Mouse (Mus musculus) erythroblast, embryonic 14.5 days (primary cell): ENCODE measurements at regions not wholly inside any gene's neighbourhood (a gene's known extent, or its start where the extent isn't known, plus 50 kb on each side); places are given as distances from the start of the nearest gene placed in this dataset.

ENCODE experiments used
- H3K27me3 ChIP-seq: 2 replicates; pipeline ENCODE4 v1.6.1; 2012; ENCODE audit warnings: inconsistent platforms; ENCODE audit not compliant: control insufficient read depth
- H3K36me3 ChIP-seq: 2 replicates; pipeline ENCODE4 v1.6.1; 2012; ENCODE audit warnings: mild to moderate bottlenecking, inconsistent platforms; ENCODE audit not compliant: control insufficient read depth
- H3K4me1 ChIP-seq: 2 replicates; pipeline ENCODE4 v1.6.1; 2012; ENCODE audit warnings: inconsistent platforms; ENCODE audit not compliant: control insufficient read depth
- H3K4me3 ChIP-seq: replicated peaks from 2 replicates; pipeline ENCODE3; 2012; ENCODE audit warnings: moderate library complexity, mild to moderate bottlenecking, inconsistent platforms
- H3K9me3 ChIP-seq: 2 replicates; pipeline ENCODE4 v1.6.1; 2012; ENCODE audit warnings: low read length, inconsistent platforms, mixed read lengths; ENCODE audit not compliant: control insufficient read depth
- GATA1 ChIP-seq: IDR thresholded peaks from 2 replicates; pipeline ENCODE4 v1.6.1; 2012; ENCODE audit warnings: low read length, inconsistent platforms, mixed read lengths
- TAL1 ChIP-seq: IDR thresholded peaks from 3 replicates; pipeline ENCODE4 v1.6.1; 2012; ENCODE audit warnings: low read length, inconsistent platforms, mixed read lengths

- no peak for TF ChIP-seq TAL1
- no peak for TF ChIP-seq GATA1
- no peaks in the 10 kb centered on the region for H3K36me3 ChIP-seq
These were observed 372.0 kb upstream of the Nr5a2 start for GRCm38 (mm10) chr1:137332108-137332769.

GRCm38 (mm10) chr1:137331746-137332107, 371.5 kb upstream of the Nr5a2 start:
- Histone ChIP-seq H3K36me3 (no peaks in the 10 kb centered on the region), H3K9me3 (no peaks in the 10 kb centered on the region), H3K27me3 (no peaks in the 10 kb centered on the region), H3K4me3 (no peak overlapping the region), H3K4me1 (no peaks in the 10 kb centered on the region)
- TF ChIP-seq TAL1 = no peak

More at GRCm38 (mm10) chr1:137332108-137332769, 372.0 kb upstream of the Nr5a2 start:
- no peak overlapping the region for H3K4me3 ChIP-seq
- H3K9me3 ChIP-seq = no peaks in the 10 kb centered on the region
- H3K27me3 ChIP-seq = no peaks in the 10 kb centered on the region
- H3K4me1 ChIP-seq = no peaks in the 10 kb centered on the region

DNA sequence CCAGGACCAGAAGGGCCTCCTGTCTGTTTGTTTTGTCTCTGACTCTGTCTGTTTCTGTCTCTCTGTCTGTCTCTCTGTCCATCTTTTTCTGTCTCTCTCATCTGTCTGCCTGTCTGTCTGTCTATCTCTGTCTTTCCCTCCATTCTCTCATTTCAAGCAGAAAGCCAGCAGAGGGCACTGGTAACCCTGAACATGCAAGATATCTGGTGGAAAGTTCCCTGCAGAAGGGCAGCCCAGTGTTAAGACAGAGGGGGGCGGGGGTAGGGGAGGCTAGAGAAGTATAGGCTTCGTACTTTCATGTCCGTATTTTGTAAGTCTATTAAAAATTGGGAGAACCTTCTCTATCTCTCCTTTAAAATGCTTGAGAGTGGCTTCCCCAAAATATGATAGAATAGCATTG, 370.4 kb upstream of the Nr5a2 start:
- TF ChIP-seq TAL1 = no peak
- no peak for TF ChIP-seq GATA1
- no peak overlapping the region for H3K4me3 ChIP-seq
- H3K9me3 ChIP-seq = no peaks in the 10 kb centered on the region
- no peaks in the 10 kb centered on the region for H3K27me3 ChIP-seq
- no peaks in the 10 kb centered on the region for H3K36me3 ChIP-seq
- no peaks in the 10 kb centered on the region for H3K4me1 ChIP-seq

DNA sequence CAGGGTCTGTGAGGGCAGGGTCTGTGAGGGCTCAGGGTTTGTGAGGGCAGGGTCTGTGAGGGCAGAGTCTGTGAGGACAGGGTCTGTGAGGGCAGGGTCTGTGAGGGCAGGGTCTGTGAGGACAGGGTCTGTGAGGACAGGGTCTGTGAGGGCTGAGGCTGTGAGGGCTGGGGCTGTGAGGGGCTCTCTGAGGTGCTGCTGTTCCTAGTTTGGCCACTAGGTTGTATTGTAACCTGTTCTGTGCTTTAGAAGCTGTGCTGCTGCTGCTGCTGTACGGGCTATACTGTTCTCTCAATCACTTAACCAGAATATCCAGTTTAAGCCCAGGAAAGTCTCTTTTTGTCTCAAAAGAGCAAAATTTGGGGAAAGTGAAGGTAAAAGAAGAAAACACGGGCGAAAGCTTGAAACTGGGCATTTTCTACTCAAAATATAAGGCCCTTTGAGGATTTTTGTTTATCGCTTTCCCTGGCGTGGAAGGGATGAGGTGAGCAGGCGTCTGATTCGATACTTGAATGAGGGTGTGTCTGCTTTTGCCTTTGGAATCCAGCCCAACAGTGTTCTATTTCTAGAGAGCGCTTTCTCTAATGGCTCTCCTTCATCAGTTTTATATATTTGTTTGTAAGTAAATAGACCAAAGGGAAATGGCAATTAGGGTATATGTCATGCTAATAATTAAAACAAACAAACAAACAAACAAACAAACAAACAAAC, 363.8 kb upstream of the Nr5a2 start:
- TF ChIP-seq GATA1 = no peak
- TF ChIP-seq TAL1 = no peak
- Histone ChIP-seq H3K4me1 (no peaks in the 10 kb centered on the region), H3K36me3 (no peaks in the 10 kb centered on the region), H3K4me3 (no peak overlapping the region), H3K9me3 (no peaks in the 10 kb centered on the region), H3K27me3 (no peaks in the 10 kb centered on the region)

- TF ChIP-seq GATA1 (no peak), TAL1 (no peak)
- H3K9me3 ChIP-seq = no peaks in the 10 kb centered on the region
- no peaks in the 10 kb centered on the region for H3K4me1 ChIP-seq
- H3K36me3 ChIP-seq = no peaks in the 10 kb centered on the region
- H3K4me3 ChIP-seq = no peak overlapping the region
- H3K27me3 ChIP-seq = no peaks in the 10 kb centered on the region
These were observed 362.9 kb upstream of the Nr5a2 start for GRCm38 (mm10) chr1:137323035-137323680.

GRCm38 (mm10) chr1:137302757-137303422, 342.6 kb upstream of the Nr5a2 start:
- TF ChIP-seq GATA1 = no peak
- no peak for TF ChIP-seq TAL1
- no peaks in the 10 kb centered on the region for H3K4me1 ChIP-seq
- H3K4me3 ChIP-seq = no peak overlapping the region
- H3K9me3 ChIP-seq = no peaks in the 10 kb centered on the region
- H3K27me3 ChIP-seq = no peaks in the 10 kb centered on the region
- H3K36me3 ChIP-seq = no peaks in the 10 kb centered on the region

- Histone ChIP-seq H3K36me3 (no peaks in the 10 kb centered on the region), H3K4me3 (no peak overlapping the region), H3K4me1 (no peaks in the 10 kb centered on the region), H3K27me3 (no peaks in the 10 kb centered on the region), H3K9me3 (peaks cover 4% of the 10 kb centered on the region; the same call in 1 of the 2 replicates)
- TF ChIP-seq TAL1 = no peak
- TF ChIP-seq GATA1 = no peak
These were observed 337.7 kb upstream of the Nr5a2 start for GRCm38 (mm10) chr1:137297780-137298569.

- H3K4me1 ChIP-seq = no peaks in the 10 kb centered on the region
- H3K4me3 ChIP-seq = no peak overlapping the region
- no peaks in the 10 kb centered on the region for H3K27me3 ChIP-seq
- no peaks in the 10 kb centered on the region for H3K9me3 ChIP-seq
- no peak for TF ChIP-seq GATA1
- no peak for TF ChIP-seq TAL1
- no peaks in the 10 kb centered on the region for H3K36me3 ChIP-seq
These were observed 329.2 kb upstream of the Nr5a2 start for GRCm38 (mm10) chr1:137289456-137289855.

DNA sequence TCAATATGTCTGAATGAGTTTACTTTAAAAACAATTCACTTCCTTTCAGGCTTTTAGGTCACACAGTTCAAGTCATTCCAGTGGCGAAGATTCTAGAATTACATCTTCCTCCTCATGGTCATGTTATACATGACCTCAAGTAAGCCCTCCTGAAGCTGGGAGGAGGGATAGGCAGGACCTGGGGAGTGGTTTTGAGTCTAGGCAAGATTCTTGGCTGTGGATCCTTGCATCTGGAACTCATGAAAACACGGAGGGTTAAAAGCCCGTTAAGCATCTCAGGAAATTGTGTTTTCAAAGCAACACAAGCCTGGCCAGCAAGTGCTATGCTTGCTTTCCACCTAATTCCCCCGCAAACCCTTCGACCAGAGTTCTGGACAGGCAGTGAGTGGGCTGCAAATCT, 323.0 kb upstream of the Nr5a2 start:
- TF ChIP-seq TAL1 (no peak), GATA1 (no peak)
- no peaks in the 10 kb centered on the region for H3K36me3 ChIP-seq
- no peaks in the 10 kb centered on the region for H3K27me3 ChIP-seq
- no peaks in the 10 kb centered on the region for H3K4me1 ChIP-seq
- peaks cover 7% of the 10 kb centered on the region for H3K9me3 ChIP-seq
- H3K4me3 ChIP-seq = no peak overlapping the region
